Mouse (Mus musculus) lung, adult 2 months (tissue): ENCODE measurements around the gene Tead1.

ENCODE experiments used
- CTCF ChIP-seq: fragments of 200-500 bp; IDR thresholded peaks from 2 replicates; pipeline ENCODE4 v1.5.1; 2011; ENCODE audit warnings: mild to moderate bottlenecking, low read length, control low read depth; ENCODE audit not compliant: insufficient read depth
- POLR2A ChIP-seq: fragments of 200-500 bp; IDR thresholded peaks from 2 replicates; pipeline ENCODE4 v1.6.1; 2011; ENCODE audit warnings: low read depth, mild to moderate bottlenecking, control low read depth, low read length, borderline replicate concordance; ENCODE audit errors: extremely low read depth

DNA sequence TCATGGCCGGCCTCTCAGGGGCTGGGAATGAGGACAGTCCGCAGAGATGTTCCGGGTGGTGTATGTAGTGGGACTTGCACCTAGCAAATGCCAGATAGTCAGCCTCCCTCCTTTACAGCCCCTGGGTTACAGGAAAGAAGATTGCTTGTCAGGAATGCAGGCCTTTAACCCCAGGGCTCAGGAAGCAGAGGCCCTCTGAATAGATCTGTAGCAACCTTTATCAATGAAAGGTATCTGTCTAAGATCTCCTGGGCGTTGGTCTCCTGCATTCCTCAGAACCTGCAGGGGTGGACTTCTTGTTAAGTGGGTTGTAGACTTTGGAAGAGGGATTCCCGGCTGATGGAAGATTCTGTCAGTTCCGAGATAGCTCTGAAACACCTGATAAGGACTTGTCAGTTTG, 101.8 kb downstream of the Tead1 start:
- TF ChIP-seq POLR2A (no peak), CTCF (no peak)
